Mouse (Mus musculus) forelimb bud, embryonic 11.5 days (tissue): ENCODE data around the gene Ptpro.
A peak's percentile ranks its signal among the peaks of the same experiment; 100 is the strongest.

Experiments
- DNase-seq: peaks from one replicate; pipeline ENCODE4 v3.0.0-alpha.2; 2012; ENCODE audit warnings: low read depth, low spot score

Gene Ptpro

DNA sequence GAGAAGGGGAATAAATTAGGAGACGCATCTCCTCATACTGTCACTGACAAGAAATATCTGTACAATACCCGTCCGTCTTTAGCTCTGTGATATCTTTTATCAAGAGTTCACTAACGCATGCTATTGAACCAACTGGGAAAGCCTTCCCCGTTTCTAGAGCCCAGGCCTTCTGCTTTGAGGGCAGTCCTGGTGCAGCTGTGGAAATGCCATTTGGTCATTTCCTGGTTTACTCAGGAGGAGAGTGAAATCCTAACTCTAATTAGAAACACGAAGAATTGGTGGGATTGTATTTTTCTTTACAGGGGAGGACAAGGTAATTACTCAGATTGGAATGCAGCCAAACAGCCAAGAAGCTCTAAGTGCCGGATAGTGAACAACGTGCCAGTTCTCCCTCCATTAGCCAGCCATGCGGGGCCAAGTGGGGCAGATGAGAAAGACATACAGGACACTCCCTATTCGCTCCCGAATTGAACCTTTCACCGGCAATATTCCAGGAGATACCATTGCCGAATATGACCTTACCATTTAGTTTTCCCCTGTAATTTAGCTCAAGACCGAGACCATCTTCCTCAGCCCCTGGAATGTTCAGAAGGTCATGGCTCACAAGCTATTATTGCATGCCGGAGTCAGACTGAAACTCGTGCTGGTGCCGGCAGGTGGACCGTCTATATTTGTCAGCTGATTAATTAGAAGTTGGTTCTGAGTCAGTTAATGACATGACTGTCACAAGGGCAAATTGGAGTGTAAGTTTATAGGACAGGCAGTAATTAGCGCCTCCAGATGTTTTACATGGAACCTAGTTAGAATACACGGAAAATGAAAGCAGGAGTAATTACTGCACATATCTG, 43.1 kb downstream of the Ptpro start:
- no peak for DNase-seq

GRCm38 (mm10) chr6:137302561-137302960, 50.4 kb downstream of the Ptpro start:
- no peak for DNase-seq

DNA sequence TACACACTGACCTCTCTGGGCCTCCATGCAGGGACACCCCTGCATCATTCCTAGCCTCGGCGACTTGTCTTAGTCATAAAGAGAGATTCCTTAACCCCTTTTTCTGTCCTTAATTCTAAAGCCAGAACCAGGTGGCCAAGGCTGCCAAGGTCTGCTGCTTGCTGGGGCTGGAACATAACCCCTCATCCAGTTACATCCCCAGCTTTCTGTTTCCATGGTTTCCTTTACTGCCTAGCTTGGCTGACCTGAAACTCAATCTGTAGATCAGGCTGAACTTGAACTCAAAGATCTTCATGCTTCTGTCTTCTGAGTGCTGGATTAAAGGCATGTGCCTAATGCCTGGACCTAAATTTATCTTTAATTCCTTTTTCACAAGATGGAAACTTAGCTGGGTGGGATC, 51.7 kb downstream of the Ptpro start:
- DNase-seq, result no peak

- no peak for DNase-seq
Observed at GRCm38 (mm10) chr6:137315265-137315664, 63.1 kb downstream of the Ptpro start.

DNA sequence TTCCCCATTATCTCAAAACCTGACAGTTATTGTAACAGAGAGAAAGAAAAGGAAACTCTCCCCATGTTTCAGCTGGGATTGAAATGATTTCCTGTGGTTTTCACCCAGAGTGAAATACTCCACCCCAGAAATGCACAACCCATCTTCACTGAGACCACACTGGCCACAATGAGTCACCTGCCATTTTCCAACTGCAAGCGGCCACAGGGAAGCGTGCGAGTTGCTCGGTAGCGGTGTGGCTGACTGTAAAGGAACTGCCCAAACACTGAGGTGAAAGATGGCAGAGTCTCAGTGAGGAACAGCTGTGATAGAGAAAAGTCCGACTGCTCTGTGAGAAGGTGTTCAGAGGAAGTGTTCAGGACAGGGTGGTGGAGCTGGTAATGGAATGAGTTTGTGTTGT, 64.2 kb downstream of the Ptpro start:
- DNase-seq, result no peak

DNA sequence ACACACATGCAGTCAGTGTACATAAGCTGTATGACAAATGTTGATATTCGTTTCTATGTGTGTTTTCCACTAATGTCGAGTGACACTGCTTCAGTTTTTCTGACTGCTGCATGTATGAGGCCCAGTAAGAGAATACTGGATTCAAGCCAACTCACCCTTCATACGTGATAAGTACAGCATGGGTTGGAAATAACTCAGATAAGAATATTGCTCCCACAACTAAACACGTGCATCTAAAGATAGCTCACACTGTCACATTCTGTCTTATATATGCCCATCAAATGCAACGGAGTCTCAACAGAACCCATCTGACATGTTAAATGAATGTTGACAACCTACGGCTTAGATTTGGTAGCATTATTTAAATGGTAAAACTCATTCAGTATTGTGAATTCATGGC, 65.4 kb downstream of the Ptpro start:
- DNase-seq, result no peak

- DNase-seq, result no peak
Observed at GRCm38 (mm10) chr6:137318242-137318861, 66.2 kb downstream of the Ptpro start.

GRCm38 (mm10) chr6:137319658-137320057, 67.5 kb downstream of the Ptpro start:
- DNase-seq, result no peak

DNA sequence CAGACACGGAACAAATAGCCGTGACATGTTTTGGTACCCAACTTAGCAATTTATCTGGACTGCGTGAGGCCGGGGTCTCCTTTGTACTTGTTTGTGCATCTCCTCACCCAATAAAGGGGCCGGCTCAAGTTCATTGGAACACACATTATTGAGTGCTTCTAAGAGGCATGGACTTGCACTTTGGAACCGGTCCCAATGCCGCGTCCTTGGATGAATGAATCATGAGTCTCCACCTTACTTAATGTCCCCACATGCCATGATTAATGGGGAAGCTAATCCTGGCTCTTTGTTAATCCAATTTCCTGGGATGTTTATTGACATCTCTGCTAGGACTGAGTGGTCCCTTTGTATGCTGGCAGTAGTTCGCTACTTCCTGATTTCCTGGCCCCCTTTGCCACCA, 75.6 kb downstream of the Ptpro start:
- DNase-seq, result no peak

- DNase-seq, result no peak
Observed at GRCm38 (mm10) chr6:137328228-137328627, 76.1 kb downstream of the Ptpro start.

- no peak for DNase-seq
Observed at GRCm38 (mm10) chr6:137330782-137331181, 78.7 kb downstream of the Ptpro start.

GRCm38 (mm10) chr6:137331826-137332225, 79.7 kb downstream of the Ptpro start:
- no peak for DNase-seq

DNA sequence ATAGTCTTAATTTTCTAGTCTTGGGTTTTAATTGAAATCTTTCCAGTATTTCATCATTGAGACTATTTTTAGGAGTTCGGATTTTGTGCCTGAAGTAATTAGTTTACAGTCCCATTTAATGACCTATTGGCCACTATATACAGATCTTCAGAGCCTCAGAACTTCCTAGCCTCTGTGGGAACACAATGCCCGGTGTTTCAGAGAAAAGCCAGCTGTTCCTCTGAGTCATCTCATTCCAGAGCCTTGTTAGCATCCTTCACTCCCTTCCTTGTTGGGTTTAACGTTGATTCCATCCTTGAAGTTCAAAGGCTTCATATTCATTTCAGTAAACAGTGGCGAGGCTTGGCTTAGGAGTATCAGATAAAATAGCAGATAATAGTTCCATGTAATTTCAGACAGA, 87.0 kb downstream of the Ptpro start:
- DNase-seq, result no peak

DNA sequence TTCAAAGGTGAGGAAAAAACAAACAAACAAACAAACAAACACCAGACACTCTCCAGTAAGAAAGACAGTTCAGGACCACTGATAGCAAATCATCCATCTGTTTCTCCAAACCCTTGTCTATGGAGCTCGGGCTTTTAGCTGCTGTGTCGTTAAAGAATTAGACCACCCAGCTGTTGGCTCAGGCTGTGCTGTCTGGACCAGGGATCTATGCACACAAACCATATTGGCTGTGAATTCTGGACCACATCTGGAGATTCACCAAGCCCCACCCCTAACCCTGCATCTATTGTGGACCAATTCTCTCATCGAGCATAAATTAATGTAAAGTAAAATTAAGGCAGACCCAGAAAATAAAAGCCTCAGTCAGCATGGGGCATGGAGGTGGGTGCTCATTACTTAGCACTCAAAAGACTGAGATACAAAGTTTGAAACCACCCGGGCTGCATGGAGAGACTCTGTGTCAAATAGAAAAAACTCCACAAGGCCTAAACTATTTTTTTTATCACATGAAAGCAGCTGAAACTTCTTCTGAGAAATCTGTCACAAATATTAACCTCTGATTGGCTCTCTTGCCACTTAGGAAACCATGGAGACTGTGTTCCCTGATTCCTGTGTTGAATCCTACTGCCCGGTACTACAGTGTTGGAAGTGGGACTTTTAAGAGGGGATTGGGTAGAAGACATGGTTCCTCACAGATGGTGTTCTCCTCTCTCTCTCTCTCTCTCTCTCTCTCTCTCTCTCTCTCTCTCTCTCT, 91.7 kb downstream of the Ptpro start:
- DNase-seq, result no peak

- DNase-seq, result no peak
Observed at GRCm38 (mm10) chr6:137360166-137360565, 108.0 kb downstream of the Ptpro start.

DNA sequence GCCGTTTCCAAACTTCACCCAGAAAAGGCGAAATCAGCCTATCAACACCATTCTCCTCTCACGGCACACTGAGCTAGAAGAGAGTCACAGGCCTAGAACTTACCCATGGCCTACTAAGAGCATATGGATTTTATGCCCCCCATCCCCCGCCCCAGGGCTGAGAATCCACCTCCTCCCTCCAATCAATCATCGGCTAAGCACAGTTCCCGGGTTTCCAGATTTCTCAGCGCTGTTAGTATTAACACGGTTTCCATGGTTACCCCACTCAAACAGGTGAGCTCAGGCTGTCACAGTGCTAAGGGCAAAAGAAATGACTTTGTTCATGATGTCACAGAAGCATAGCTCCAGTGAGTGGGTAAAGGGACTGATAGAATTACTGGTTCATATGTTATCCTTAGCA, 110.1 kb downstream of the Ptpro start:
- peak; percentile 31 for DNase-seq

- no peak for DNase-seq
Observed at GRCm38 (mm10) chr6:137364681-137365080, 112.6 kb downstream of the Ptpro start.

- no peak for DNase-seq
Observed at GRCm38 (mm10) chr6:137365637-137366036, 113.5 kb downstream of the Ptpro start.

GRCm38 (mm10) chr6:137370745-137371144, 118.6 kb downstream of the Ptpro start:
- no peak for DNase-seq

GRCm38 (mm10) chr6:137371455-137371854, 119.3 kb downstream of the Ptpro start:
- no peak for DNase-seq

DNA sequence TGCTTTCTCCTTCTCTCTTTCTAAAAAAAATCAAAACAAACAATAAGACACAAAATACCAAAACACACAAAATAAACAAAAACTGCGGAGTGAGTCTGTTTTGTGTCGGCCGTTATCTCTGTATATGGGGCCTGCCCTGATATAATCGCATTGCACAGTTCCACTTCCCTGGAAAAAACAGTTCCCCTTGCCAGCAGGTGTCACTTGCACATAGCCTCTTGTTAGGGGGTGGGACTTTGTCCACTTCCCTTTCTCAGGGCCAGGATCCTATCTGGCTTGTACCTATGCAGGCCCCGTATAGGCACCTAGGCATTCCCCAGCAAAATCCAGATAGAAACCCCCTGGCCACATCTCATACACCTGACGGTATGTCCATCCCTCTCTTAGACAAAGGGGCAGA, 121.8 kb downstream of the Ptpro start:
- no peak for DNase-seq

DNA sequence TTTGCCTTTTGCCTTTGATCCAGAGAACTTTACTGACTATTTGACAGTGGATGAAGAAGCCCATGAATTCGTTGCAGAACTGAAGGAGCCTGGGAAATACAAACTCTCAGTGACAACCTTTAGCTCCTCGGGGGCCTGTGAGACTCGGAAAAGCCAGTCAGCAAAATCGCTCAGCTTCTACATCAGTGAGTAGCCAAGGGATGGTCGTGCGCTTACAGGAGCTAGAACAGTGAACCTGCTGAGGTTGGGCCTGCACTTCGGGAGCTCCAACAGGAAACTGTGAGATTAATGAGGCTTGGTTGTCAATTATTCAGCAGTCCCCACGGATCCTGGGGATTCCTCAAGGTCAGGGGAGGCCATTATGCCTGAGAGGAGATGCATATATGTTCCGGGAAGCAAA, 130.4 kb downstream of the Ptpro start:
- no peak for DNase-seq

DNA sequence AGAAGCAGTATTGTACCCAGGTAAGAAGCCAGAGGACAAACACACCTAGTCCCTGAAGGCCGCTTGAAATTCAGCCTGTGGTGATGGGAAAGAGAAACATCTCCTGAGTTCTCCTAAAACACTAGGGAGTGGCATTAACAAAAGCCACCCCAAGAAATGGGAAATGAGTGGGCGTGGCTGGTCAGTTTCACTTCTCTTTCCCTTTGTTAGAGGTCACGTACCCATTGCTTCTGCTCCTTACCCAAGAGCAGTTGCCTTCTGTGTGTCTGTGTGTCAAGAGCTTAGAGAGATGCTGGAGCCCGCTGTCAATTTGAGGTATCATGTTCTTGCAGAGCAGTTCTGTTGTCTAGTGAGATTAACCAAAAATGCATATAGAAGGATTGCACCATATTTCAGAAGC, 134.2 kb downstream of the Ptpro start:
- DNase-seq, result no peak
